Mouse (Mus musculus) adrenal gland (tissue): ENCODE data around the gene Rbm19.

ENCODE experiments used
- intact Hi-C: fragments of 180-260 bp; cut with DNase I; formaldehyde crosslinking; loops from one replicate; pipeline ENCODE4 v1.15.1; 2025

Gene Rbm19

GRCm38 (mm10) chr5:120163428-120163827, 47.2 kb downstream of the Rbm19 start:
- intact Hi-C loops: no loop called here

DNA sequence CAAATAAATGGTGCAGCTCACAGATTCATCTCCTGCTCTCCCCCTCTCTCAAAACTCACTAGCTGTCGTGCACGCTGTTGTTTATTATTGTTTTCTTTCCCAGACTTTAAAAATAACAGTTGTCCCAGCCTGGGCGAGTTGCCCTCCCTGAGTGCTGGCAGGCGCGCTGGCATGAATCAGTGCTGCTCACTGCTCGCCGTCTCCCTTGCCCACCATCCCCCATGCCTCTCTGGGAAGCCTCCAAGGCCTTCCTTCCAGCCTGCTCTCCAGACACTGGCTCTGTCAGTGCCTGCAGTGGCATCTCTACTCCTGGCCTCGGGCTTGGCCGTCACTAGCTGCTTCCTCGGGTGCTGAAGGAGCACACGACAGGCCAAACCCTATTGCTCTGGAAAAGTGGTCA, 48.2 kb downstream of the Rbm19 start:
- intact Hi-C loops: no loop called here

DNA sequence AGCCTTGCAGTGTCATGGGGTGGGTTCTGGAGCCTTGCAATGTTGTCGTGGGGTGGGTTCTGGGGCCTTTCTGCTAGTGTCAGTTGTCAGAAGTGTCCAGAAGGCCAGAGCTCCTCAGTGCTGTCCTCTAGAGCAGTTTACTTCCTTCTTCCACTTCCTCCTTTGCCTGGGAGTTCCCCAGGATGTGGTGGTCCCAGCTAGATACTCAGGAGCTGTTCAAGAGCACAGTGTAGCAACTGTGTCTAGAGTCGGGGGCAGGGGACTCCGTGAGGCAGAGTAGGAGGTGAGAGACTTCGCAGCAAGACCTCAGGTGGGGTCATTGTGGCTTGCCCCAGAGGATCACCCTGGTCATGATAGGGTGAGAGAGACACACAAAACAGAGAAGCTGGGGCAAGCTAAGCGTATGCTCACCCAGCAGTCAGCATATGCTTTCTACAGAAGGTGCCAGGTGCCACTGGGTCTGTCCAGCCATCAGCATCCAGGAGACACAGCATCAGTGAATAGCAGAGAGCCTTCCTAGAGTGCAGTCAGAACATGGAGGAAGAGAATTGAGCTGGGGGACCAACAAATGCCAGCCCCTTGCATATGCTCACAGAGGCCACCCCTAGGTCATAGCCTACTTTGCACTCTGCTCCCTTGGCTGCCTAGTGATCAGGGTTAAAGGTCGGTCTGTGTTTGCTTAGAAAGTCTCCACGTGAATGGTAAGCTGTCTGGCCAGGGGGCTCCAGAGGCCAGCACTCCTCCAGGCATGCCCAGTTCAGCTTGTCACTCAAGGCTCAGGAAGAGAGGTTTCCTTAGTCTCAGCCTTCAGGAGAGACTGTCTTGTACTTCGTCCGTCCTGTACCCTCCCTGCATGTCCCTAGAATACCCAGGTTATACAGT, 49.0 kb downstream of the Rbm19 start:
- intact Hi-C loops: no loop called here

DNA sequence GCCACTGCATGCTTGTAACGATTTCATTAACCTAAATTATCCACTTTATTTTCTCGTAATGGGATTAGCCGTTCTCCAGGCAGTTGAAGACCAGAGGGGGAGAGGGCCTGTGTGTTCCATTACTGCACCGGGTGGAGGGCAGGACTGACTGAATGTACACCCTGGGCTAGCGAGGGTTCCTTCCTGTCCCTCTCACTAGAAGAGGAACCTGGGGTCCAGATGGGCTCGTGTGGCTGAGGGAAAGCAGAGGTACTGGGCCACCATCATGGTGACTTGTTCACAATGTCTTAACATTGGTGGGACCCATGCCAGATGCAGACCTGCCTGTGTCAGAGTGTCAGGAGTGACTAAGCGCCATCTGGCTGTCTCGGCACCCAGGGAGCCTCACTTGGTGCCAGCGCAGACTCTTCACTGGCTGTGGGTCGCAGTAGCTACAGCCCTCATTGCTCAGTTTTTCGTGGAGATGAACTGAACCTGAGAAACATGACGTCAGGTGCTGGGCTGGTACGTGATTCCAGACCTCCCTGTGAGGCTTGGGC, 51.6 kb downstream of the Rbm19 start:
- intact Hi-C loops: no loop called here

GRCm38 (mm10) chr5:120171865-120172728, 55.8 kb downstream of the Rbm19 start:
- intact Hi-C loops: no loop called here

DNA sequence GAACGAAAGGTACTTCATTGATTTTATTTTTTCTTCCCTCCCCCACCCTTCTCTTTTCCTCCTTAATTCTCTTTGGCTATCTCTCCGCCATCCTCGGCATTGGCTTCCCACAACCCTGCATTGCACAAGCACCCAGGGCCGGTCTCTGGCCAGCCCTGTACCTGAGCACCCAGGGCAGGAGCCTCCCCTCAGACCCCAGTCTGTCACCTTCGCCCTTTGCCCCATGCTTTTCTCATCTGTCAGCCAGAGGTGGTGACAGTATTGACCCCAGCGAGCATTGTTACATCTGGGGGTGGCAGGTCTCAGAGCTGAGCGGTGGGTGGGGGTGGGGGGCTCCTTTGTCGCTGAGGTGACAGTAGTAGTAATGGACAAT, 56.5 kb downstream of the Rbm19 start:
- intact Hi-C loops: no loop called here

GRCm38 (mm10) chr5:120174317-120174716, 58.1 kb downstream of the Rbm19 start:
- intact Hi-C loops: no loop called here

- intact Hi-C loops: no loop called here
Observed at GRCm38 (mm10) chr5:120175217-120175616, 59.0 kb downstream of the Rbm19 start.

DNA sequence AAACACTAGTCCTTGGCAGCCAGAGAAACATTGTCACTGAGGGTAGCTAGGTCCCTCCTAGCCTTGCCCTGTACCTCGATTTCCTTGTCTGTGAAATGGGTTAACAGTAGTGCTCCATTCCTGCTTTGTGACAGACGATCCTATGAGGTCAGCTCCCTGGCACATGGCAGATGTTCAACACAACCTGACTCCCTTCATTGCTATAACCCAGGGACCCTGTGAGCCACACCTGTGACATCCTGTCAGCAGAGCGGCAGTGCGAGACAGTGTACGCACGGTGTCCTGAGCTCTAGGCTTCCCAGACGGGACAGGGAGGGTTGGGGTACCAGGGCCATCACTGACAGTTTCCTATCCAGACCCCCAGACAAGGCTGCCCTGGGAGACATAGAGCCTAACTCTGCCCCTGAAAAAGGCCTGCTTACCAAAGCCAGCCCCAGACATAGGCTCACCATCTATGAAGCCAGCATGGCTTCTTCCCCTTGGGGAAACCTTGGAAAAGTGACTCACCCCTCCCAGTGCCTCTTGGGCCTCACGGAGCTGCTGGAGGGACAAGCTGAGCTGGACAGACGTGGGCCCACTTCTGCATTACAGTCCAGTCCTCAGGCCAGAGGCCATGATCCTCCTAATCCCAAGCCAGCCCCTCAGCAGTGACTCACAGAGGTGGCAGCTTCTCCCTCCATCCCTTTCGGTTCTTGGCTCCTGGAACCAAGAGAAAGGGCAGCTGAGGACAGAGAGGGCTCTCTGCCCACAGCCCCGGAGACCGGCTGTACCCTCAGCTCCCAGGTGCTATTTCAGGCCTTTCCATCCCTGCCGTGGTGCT, 60.2 kb downstream of the Rbm19 start:
- intact Hi-C loops: no loop called here

GRCm38 (mm10) chr5:120177066-120177340, 60.7 kb downstream of the Rbm19 start:
- intact Hi-C loops: no loop called here

- intact Hi-C loops: no loop called here
Observed at GRCm38 (mm10) chr5:120180102-120180501, 63.8 kb downstream of the Rbm19 start.

- intact Hi-C loops: no loop called here
Observed at GRCm38 (mm10) chr5:120181384-120181783, 65.1 kb downstream of the Rbm19 start.

DNA sequence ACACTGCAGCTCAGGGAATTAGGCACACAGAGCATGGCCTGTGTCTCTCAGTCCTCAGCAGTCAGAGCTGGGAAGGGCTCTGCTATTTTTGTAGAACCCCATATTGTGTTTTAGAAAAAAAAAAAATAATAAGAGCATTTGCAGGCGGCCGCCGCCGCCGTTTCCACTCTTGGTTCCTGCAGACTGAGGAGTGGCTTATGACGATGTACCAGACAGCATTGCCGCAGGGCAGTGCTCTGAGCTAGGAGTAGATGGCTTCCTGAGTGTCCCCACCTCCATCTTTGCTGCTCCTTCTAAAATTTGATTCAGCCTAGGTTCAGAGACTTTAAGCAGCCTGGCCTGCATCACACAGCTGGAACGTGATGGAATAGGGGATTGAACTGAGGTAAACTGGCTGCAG, 67.1 kb downstream of the Rbm19 start:
- intact Hi-C loops: no loop called here

DNA sequence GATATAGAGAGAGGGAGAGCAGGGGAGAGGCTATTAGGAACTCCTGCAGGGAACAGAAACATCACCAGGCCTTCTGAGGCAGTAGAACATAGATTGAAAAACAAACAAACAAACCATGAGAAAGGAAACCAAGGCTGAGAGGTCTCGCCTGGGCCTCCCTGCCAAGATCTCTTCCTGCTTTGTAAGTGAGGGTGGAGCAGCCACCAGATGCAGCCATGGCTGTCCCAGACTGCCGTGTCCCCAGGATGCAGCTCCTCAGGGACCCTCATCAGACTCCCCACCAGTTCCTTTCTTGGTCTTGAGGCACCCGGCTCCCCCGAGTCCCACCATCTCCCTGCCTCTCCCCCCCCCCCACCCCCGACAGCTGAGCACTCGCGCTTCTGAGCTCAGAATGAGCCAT, 67.5 kb downstream of the Rbm19 start:
- intact Hi-C loops: no loop called here

DNA sequence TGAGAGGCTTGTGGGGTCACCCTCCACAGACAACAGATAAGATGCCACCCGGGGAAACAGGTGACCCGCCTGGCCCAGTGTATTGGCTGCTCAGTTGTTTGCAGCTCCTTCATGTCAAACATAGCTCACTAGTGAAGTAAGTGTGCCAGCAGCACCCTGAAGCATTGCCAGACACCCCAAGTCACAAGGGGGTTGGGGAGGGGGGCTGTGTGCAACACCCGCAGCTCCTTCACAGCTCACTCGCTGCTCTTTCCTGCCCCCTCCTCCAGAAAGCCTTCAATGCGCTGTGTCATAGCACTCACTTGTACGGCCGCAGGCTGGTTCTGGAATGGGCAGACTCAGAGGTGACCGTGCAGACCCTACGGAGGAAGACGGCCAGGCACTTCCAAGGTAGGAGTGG, 69.7 kb downstream of the Rbm19 start:
- intact Hi-C loops: no loop called here

- intact Hi-C loops: no loop called here
Observed at GRCm38 (mm10) chr5:120188541-120188940, 72.3 kb downstream of the Rbm19 start.

GRCm38 (mm10) chr5:120190001-120190582, 73.8 kb downstream of the Rbm19 start:
- intact Hi-C loops: no loop called here

- intact Hi-C loops: no loop called here
Observed at GRCm38 (mm10) chr5:120191620-120192019, 75.4 kb downstream of the Rbm19 start.

GRCm38 (mm10) chr5:120194309-120194941, 78.2 kb downstream of the Rbm19 start:
- intact Hi-C loops: no loop called here

DNA sequence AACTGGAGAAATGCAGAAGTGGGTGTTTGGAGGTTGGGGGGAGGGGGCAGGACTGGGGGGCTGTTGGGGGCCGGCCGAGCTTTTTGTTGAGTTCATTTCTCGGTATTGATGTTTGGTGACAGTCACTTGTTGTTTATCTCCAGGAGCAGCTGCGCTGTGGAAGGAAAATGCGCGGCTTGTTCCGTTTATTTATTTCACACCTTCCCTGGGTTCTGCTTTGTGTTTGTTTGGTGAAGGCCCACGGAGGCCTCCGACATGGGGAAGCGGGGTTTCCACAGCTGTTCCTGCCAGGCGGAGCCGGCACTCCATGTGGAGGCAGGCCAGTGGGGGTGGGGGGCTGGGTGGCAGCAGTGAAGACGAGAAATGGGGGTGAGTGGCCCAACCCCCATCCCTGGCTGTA, 78.7 kb downstream of the Rbm19 start:
- intact Hi-C loops: no loop called here

GRCm38 (mm10) chr5:120196879-120197278, 80.6 kb downstream of the Rbm19 start:
- intact Hi-C loops: no loop called here
